Mouse (Mus musculus): ENCODE measurements at regions not wholly inside any gene's neighbourhood (a gene's known extent, or its start where the extent isn't known, plus 50 kb on each side); places are given as distances from the start of the nearest gene placed in this dataset.

- Histone ChIP-seq H3K36me3 (ENCODE audit: control insufficient read depth, insufficient read depth) (no peaks in the 10 kb centered on the region), H3K4me3 (ENCODE audit: insufficient read depth, poor library complexity, severe bottlenecking) (no peak overlapping the region), H3ac (ENCODE audit: control insufficient read depth, insufficient read length, low read depth) (no peak overlapping the region), H3K27me3 (ENCODE audit: control insufficient read depth, insufficient read depth, insufficient read length) (no peaks in the 10 kb centered on the region), H3K79me3 (ENCODE audit: low read depth) (no peaks in the 10 kb centered on the region), H3K79me2 (ENCODE audit: control insufficient read depth, insufficient read depth) (no peaks in the 10 kb centered on the region)
- TF ChIP-seq MYOD1 (IDR thresholded peaks at IDR 0.05; ENCODE audit: control insufficient read depth, insufficient read length, low read depth) (no peak), USF1 (IDR thresholded peaks at IDR 0.05; ENCODE audit: low read depth) (no peak)
Measured at GRCm38 (mm10) chr12:79999868-80000370, 112.9 kb downstream of the Zfp36l1 start.

- Histone ChIP-seq H3ac (ENCODE audit: control insufficient read depth, insufficient read length, low read depth) (no peak overlapping the region), H3K27me3 (ENCODE audit: control insufficient read depth, insufficient read depth, insufficient read length) (no peaks in the 10 kb centered on the region), H3K4me3 (ENCODE audit: insufficient read depth, poor library complexity, severe bottlenecking) (no peak overlapping the region), H3K79me3 (ENCODE audit: low read depth) (no peaks in the 10 kb centered on the region), H3K36me3 (ENCODE audit: control insufficient read depth, insufficient read depth) (no peaks in the 10 kb centered on the region), H3K79me2 (ENCODE audit: control insufficient read depth, insufficient read depth) (no peaks in the 10 kb centered on the region)
- no peak for TF ChIP-seq CEBPB (IDR thresholded peaks at IDR 0.05; ENCODE audit: low read depth)
- no peak for TF ChIP-seq FOSL1 (IDR thresholded peaks at IDR 0.05; ENCODE audit: insufficient read depth, low read length, poor library complexity, severe bottlenecking)
- no peak for TF ChIP-seq CTCF (IDR thresholded peaks at IDR 0.05; ENCODE audit: control insufficient read depth, insufficient read depth, insufficient read length)
- TF ChIP-seq USF1 (IDR thresholded peaks at IDR 0.05; ENCODE audit: low read depth) = no peak
- no peak for TF ChIP-seq MAX (IDR thresholded peaks at IDR 0.05)
- no peak for TF ChIP-seq MYOD1 (IDR thresholded peaks at IDR 0.05; ENCODE audit: control insufficient read depth, insufficient read length, low read depth)
- TF ChIP-seq MYOG (IDR thresholded peaks at IDR 0.05; ENCODE audit: control insufficient read depth, extremely low read depth, insufficient read length) = no peak
Measured at GRCm38 (mm10) chr12:79998788-79999187, 114.0 kb downstream of the Zfp36l1 start.

- Histone ChIP-seq H3K79me2 (ENCODE audit: control insufficient read depth, insufficient read depth) (no peaks in the 10 kb centered on the region), H3K79me3 (ENCODE audit: low read depth) (no peaks in the 10 kb centered on the region), H3K4me3 (ENCODE audit: insufficient read depth, poor library complexity, severe bottlenecking) (no peak overlapping the region), H3K36me3 (ENCODE audit: control insufficient read depth, insufficient read depth) (no peaks in the 10 kb centered on the region), H3ac (ENCODE audit: control insufficient read depth, insufficient read length, low read depth) (no peak overlapping the region), H3K27me3 (ENCODE audit: control insufficient read depth, insufficient read depth, insufficient read length) (no peaks in the 10 kb centered on the region)
- TF ChIP-seq MYOD1 (IDR thresholded peaks at IDR 0.05; ENCODE audit: control insufficient read depth, insufficient read length, low read depth) (no peak), CTCF (IDR thresholded peaks at IDR 0.05; ENCODE audit: control insufficient read depth, insufficient read depth, insufficient read length) (no peak), FOSL1 (IDR thresholded peaks at IDR 0.05; ENCODE audit: insufficient read depth, low read length, poor library complexity, severe bottlenecking) (no peak), USF1 (IDR thresholded peaks at IDR 0.05; ENCODE audit: low read depth) (no peak), MAX (IDR thresholded peaks at IDR 0.05) (no peak), MYOG (IDR thresholded peaks at IDR 0.05; ENCODE audit: control insufficient read depth, extremely low read depth, insufficient read length) (no peak), CEBPB (IDR thresholded peaks at IDR 0.05; ENCODE audit: low read depth) (no peak)
Measured at GRCm38 (mm10) chr12:79998339-79998738, 114.5 kb downstream of the Zfp36l1 start.

- Histone ChIP-seq H3K36me3 (ENCODE audit: control insufficient read depth, insufficient read depth) (no peaks in the 10 kb centered on the region), H3K79me2 (ENCODE audit: control insufficient read depth, insufficient read depth) (no peaks in the 10 kb centered on the region), H3K27me3 (ENCODE audit: control insufficient read depth, insufficient read depth, insufficient read length) (no peaks in the 10 kb centered on the region), H3K79me3 (ENCODE audit: low read depth) (no peaks in the 10 kb centered on the region), H3ac (ENCODE audit: control insufficient read depth, insufficient read length, low read depth) (no peak overlapping the region), H3K4me3 (ENCODE audit: insufficient read depth, poor library complexity, severe bottlenecking) (no peak overlapping the region)
- TF ChIP-seq CEBPB (IDR thresholded peaks at IDR 0.05; ENCODE audit: low read depth) (no peak), MYOD1 (IDR thresholded peaks at IDR 0.05; ENCODE audit: control insufficient read depth, insufficient read length, low read depth) (no peak), USF1 (IDR thresholded peaks at IDR 0.05; ENCODE audit: low read depth) (no peak), MAX (IDR thresholded peaks at IDR 0.05) (no peak), MYOG (IDR thresholded peaks at IDR 0.05; ENCODE audit: control insufficient read depth, extremely low read depth, insufficient read length) (no peak), FOSL1 (IDR thresholded peaks at IDR 0.05; ENCODE audit: insufficient read depth, low read length, poor library complexity, severe bottlenecking) (no peak), CTCF (IDR thresholded peaks at IDR 0.05; ENCODE audit: control insufficient read depth, insufficient read depth, insufficient read length) (no peak)
Measured at GRCm38 (mm10) chr12:79997201-79997600, 115.6 kb downstream of the Zfp36l1 start.

- Histone ChIP-seq H3K4me3 (ENCODE audit: insufficient read depth, poor library complexity, severe bottlenecking) (no peak overlapping the region), H3K27me3 (ENCODE audit: control insufficient read depth, insufficient read depth, insufficient read length) (no peaks in the 10 kb centered on the region), H3K79me2 (ENCODE audit: control insufficient read depth, insufficient read depth) (no peaks in the 10 kb centered on the region), H3K36me3 (ENCODE audit: control insufficient read depth, insufficient read depth) (no peaks in the 10 kb centered on the region), H3ac (ENCODE audit: control insufficient read depth, insufficient read length, low read depth) (no peak overlapping the region), H3K79me3 (ENCODE audit: low read depth) (no peaks in the 10 kb centered on the region)
- TF ChIP-seq FOSL1 (IDR thresholded peaks at IDR 0.05; ENCODE audit: insufficient read depth, low read length, poor library complexity, severe bottlenecking) (no peak), USF1 (IDR thresholded peaks at IDR 0.05; ENCODE audit: low read depth) (no peak), MYOG (IDR thresholded peaks at IDR 0.05; ENCODE audit: control insufficient read depth, extremely low read depth, insufficient read length) (no peak), CEBPB (IDR thresholded peaks at IDR 0.05; ENCODE audit: low read depth) (no peak), MYOD1 (IDR thresholded peaks at IDR 0.05; ENCODE audit: control insufficient read depth, insufficient read length, low read depth) (no peak)
Measured at GRCm38 (mm10) chr12:79995521-79996094, 117.2 kb downstream of the Zfp36l1 start.

Measured in C2C12 (cell line).